Mouse (Mus musculus): ENCODE results near the gene Sfxn2.
A peak's percentile ranks its signal among the peaks of the same experiment; 100 is the strongest.

The Sfxn2 gene

GRCm38 (mm10) chr19:46623790-46624772, 50.9 kb downstream of the Sfxn2 start:
- no peak for TF ChIP-seq POU5F1 (IDR thresholded peaks at IDR 0.05; ENCODE audit: borderline replicate concordance, low read length)
- TF ChIP-seq NANOG (IDR thresholded peaks at IDR 0.05; ENCODE audit: borderline replicate concordance, low read length), result no peak
- no peak for TF ChIP-seq CTCF (conservative IDR thresholded peaks at IDR 0.05; ENCODE audit: low read length)
- Histone ChIP-seq H3K36me3 (ENCODE audit: insufficient read depth, low read length) (peaks cover 27% of the 10 kb centered on the region), H3K27me3 (ENCODE audit: insufficient read depth, low read length) (no peaks in the 10 kb centered on the region)

DNA sequence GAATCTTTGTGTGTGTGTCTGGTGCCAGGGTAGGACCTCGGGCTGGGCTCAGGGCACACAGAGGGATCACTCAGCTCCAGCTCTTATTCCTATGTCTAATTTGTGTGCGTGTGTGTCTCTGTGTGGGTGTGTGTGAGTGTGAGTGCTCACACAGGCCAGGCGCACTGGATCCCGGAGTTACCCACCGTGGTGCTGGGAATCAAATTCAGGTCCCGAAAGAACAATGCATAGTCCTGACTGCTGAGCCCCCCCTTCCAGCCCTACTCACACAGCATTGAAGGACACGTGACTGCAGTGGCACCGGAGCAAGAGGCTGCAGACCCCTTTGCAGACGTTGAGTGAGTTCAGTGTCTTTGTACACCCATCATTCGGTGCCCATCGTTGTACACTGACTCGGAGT, 51.9 kb downstream of the Sfxn2 start:
- H3K27me3 ChIP-seq (ENCODE audit: insufficient read depth, low read length), result no peaks in the 10 kb centered on the region
- no peak overlapping the region for H3K4me3 ChIP-seq (replicated peaks; ENCODE audit: low read length)
- no peaks in the 10 kb centered on the region for H3K9me3 ChIP-seq (ENCODE audit: low read length)
- TF ChIP-seq POU5F1 (IDR thresholded peaks at IDR 0.05; ENCODE audit: borderline replicate concordance, low read length), result no peak
- no peak for TF ChIP-seq CTCF (conservative IDR thresholded peaks at IDR 0.05; ENCODE audit: low read length)
- no peak for TF ChIP-seq NANOG (IDR thresholded peaks at IDR 0.05; ENCODE audit: borderline replicate concordance, low read length)
- peaks cover 64% of the 10 kb centered on the region for H3K4me1 ChIP-seq (replicated peaks; ENCODE audit: low read depth, low read length)
- peaks cover 22% of the 10 kb centered on the region for H3K36me3 ChIP-seq (ENCODE audit: insufficient read depth, low read length)

More at GRCm38 (mm10) chr19:46623790-46624772, 50.9 kb downstream of the Sfxn2 start:
- H3K4me1 ChIP-seq (replicated peaks; ENCODE audit: low read depth, low read length), result peaks cover 62% of the 10 kb centered on the region
- no peaks in the 10 kb centered on the region for H3K9me3 ChIP-seq (ENCODE audit: low read length)
- H3K4me3 ChIP-seq (replicated peaks; ENCODE audit: low read length), result peak overlapping the region; percentile 33

DNA sequence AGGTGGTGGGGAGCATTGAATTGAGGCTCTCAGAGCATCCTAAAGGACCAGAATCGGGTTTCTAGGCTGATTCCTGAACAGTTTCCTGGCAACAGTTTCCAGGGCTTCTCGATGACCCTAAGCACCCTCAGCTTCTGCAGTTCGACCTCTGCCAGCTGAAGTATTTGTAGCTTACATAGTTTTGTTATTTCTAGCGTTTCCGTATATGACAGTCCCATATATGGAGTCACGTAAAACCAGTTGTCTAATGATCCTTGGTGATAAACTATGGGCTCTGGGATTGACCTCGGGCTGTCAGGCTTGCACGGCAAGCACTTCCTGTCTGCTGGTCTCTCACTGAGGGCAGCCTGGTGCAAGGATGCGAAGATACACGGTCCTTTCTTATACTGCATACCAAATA, 52.4 kb downstream of the Sfxn2 start:
- H3K4me1 ChIP-seq (replicated peaks; ENCODE audit: low read depth, low read length), result peaks cover 61% of the 10 kb centered on the region
- H3K27me3 ChIP-seq (ENCODE audit: insufficient read depth, low read length), result no peaks in the 10 kb centered on the region
- no peaks in the 10 kb centered on the region for H3K9me3 ChIP-seq (ENCODE audit: low read length)
- H3K36me3 ChIP-seq (ENCODE audit: insufficient read depth, low read length), result peaks cover 22% of the 10 kb centered on the region
- TF ChIP-seq CTCF (conservative IDR thresholded peaks at IDR 0.05; ENCODE audit: low read length) (no peak), NANOG (IDR thresholded peaks at IDR 0.05; ENCODE audit: borderline replicate concordance, low read length) (no peak), POU5F1 (IDR thresholded peaks at IDR 0.05; ENCODE audit: borderline replicate concordance, low read length) (no peak)
- no peak overlapping the region for H3K4me3 ChIP-seq (replicated peaks; ENCODE audit: low read length)

DNA sequence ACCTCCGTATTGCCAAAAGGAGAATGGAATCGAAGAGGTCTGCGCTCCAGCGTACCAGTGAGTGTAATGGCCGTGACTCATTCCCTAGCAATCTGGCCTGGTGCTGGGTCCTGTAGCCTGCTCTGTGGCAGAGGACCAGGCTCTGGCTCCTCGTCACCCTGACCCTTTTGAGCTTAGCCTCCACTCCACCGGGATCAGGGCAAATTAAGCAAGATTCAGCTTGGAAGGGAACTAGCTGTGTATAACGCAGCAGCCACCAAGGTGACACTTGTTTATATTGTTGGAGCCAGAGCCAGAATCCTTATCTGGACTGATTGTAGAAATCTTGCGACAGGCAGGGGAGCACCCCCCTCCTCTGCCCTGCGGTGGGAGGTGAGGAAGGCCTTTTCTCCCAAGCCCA, 55.2 kb downstream of the Sfxn2 start:
- Histone ChIP-seq H3K27me3 (ENCODE audit: insufficient read depth, low read length) (no peaks in the 10 kb centered on the region), H3K4me1 (replicated peaks; ENCODE audit: low read depth, low read length) (peaks cover 54% of the 10 kb centered on the region), H3K9me3 (ENCODE audit: low read length) (no peaks in the 10 kb centered on the region), H3K36me3 (ENCODE audit: insufficient read depth, low read length) (peaks cover 22% of the 10 kb centered on the region), H3K4me3 (replicated peaks; ENCODE audit: low read length) (no peak overlapping the region)
- TF ChIP-seq CTCF (conservative IDR thresholded peaks at IDR 0.05; ENCODE audit: low read length) (no peak), NANOG (IDR thresholded peaks at IDR 0.05; ENCODE audit: borderline replicate concordance, low read length) (no peak), POU5F1 (IDR thresholded peaks at IDR 0.05; ENCODE audit: borderline replicate concordance, low read length) (no peak)

GRCm38 (mm10) chr19:46629807-46630206, 56.6 kb downstream of the Sfxn2 start:
- H3K4me1 ChIP-seq (replicated peaks; ENCODE audit: low read depth, low read length), result peaks cover 40% of the 10 kb centered on the region
- no peaks in the 10 kb centered on the region for H3K9me3 ChIP-seq (ENCODE audit: low read length)
- TF ChIP-seq NANOG (IDR thresholded peaks at IDR 0.05; ENCODE audit: borderline replicate concordance, low read length) (no peak), POU5F1 (IDR thresholded peaks at IDR 0.05; ENCODE audit: borderline replicate concordance, low read length) (no peak), CTCF (conservative IDR thresholded peaks at IDR 0.05; ENCODE audit: low read length) (no peak)

DNA sequence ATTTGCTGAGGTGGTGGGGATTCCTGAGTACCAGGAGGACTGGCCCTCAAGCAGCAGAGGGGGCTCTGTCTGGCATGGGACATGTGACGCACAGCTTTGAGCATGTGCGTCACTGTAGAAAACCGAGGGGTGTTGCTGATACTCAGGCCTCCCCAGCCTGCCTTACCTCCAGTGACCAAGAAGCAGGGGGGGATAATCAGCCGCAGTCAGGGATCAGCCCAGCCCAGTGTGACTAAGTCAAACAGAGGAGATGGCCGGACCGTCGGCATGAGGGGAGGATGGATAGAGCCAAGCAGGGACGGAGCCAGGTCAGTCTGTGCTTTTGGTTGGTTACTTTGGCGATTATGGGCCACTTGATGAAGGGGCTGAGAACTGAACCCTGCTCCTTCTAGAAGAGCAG, 58.5 kb downstream of the Sfxn2 start:
- Histone ChIP-seq H3K36me3 (ENCODE audit: insufficient read depth, low read length) (peaks cover 15% of the 10 kb centered on the region; the same call in 1 of the 2 replicates), H3K9me3 (ENCODE audit: low read length) (no peaks in the 10 kb centered on the region), H3K4me1 (replicated peaks; ENCODE audit: low read depth, low read length) (peaks cover 34% of the 10 kb centered on the region), H3K4me3 (replicated peaks; ENCODE audit: low read length) (no peak overlapping the region), H3K27me3 (ENCODE audit: insufficient read depth, low read length) (no peaks in the 10 kb centered on the region)
- TF ChIP-seq POU5F1 (IDR thresholded peaks at IDR 0.05; ENCODE audit: borderline replicate concordance, low read length), result no peak
- TF ChIP-seq CTCF (conservative IDR thresholded peaks at IDR 0.05; ENCODE audit: low read length), result no peak
- no peak for TF ChIP-seq NANOG (IDR thresholded peaks at IDR 0.05; ENCODE audit: borderline replicate concordance, low read length)

More at GRCm38 (mm10) chr19:46629807-46630206, 56.6 kb downstream of the Sfxn2 start:
- Histone ChIP-seq H3K4me3 (replicated peaks; ENCODE audit: low read length) (no peak overlapping the region), H3K36me3 (ENCODE audit: insufficient read depth, low read length) (peaks cover 23% of the 10 kb centered on the region), H3K27me3 (ENCODE audit: insufficient read depth, low read length) (no peaks in the 10 kb centered on the region)

DNA sequence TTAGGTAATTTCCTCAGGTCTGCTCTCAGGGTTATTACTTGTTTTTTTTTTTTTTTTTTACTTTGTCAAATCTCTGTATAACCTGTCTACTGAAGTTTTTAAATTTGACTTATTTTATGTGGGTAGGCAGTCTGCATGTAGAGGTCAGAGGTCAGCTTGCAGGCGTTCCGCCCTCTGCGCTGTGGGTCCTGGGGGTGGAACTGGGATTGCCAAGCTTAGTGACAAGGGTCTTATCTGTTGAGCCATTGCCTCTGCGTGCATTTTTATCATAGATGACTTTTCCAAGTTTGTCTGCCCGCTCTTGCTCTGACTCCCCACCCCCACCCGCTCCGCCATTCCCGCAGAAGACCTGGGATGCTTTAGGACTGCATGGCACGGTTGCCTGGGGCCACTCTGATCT, 62.6 kb downstream of the Sfxn2 start:
- TF ChIP-seq NANOG (IDR thresholded peaks at IDR 0.05; ENCODE audit: borderline replicate concordance, low read length), result no peak
- no peak for TF ChIP-seq POU5F1 (IDR thresholded peaks at IDR 0.05; ENCODE audit: borderline replicate concordance, low read length)
- TF ChIP-seq CTCF (conservative IDR thresholded peaks at IDR 0.05; ENCODE audit: low read length), result no peak
- H3K4me1 ChIP-seq (replicated peaks; ENCODE audit: low read depth, low read length), result peaks cover 31% of the 10 kb centered on the region
- H3K4me3 ChIP-seq (replicated peaks; ENCODE audit: low read length), result no peak overlapping the region
- no peaks in the 10 kb centered on the region for H3K27me3 ChIP-seq (ENCODE audit: insufficient read depth, low read length)
- H3K9me3 ChIP-seq (ENCODE audit: low read length), result no peaks in the 10 kb centered on the region
- peaks cover 31% of the 10 kb centered on the region for H3K36me3 ChIP-seq (ENCODE audit: insufficient read depth, low read length)

DNA sequence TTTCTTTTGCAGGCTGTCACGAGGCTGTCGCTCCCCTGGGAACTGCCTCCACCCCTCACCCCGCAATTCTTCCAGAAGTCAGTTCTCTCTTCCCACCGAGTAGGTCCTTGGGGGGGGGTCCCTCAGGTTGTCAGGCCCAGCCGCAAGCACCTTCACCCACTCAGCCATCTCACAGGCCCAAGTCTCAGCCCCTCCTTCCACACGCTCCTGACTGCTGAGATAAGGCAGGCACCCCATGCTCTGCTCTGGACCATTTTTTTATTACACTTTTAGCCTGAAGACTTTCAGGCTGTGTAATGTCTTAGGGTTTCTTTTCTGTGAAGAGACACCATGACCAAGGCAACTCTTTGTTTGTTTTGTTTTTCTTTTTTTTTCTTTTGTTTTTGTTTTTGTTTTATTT, 64.4 kb downstream of the Sfxn2 start:
- no peaks in the 10 kb centered on the region for H3K27me3 ChIP-seq (ENCODE audit: insufficient read depth, low read length)

More for the DNA sequence above, 64.4 kb downstream of the Sfxn2 start:
- H3K9me3 ChIP-seq (ENCODE audit: low read length), result no peaks in the 10 kb centered on the region
- H3K36me3 ChIP-seq (ENCODE audit: insufficient read depth, low read length), result peaks cover 31% of the 10 kb centered on the region
- TF ChIP-seq POU5F1 (IDR thresholded peaks at IDR 0.05; ENCODE audit: borderline replicate concordance, low read length) (no peak), CTCF (conservative IDR thresholded peaks at IDR 0.05; ENCODE audit: low read length) (no peak), NANOG (IDR thresholded peaks at IDR 0.05; ENCODE audit: borderline replicate concordance, low read length) (no peak)
- H3K4me3 ChIP-seq (replicated peaks; ENCODE audit: low read length), result no peak overlapping the region
- peaks cover 32% of the 10 kb centered on the region for H3K4me1 ChIP-seq (replicated peaks; ENCODE audit: low read depth, low read length)

Measured in E14TG2a.4 (cell line).